Mouse (Mus musculus) hindbrain, embryonic 12.5 days (tissue): Measurements from ENCODE around the gene Fcrlb. TPM values are rescaled to one million over a fixed set of nuclear protein-coding genes. Genes with fewer than 3 reads are reported as not detected.

Experiments
- ATAC-seq: fragments of 200-750 bp; cut with Nextera tagmentation; 2 replicates; pipeline ENCODE4 v1.8.0; 2017; ENCODE audit warnings: moderate TSS enrichment; ENCODE audit not compliant: low FRiP score
- H3K27ac ChIP-seq: fragments of 300-500 bp; sonication (generic); 2 replicates; pipeline ENCODE4 v1.5.1; 2016; ENCODE audit warnings: mild to moderate bottlenecking
- H3K27me3 ChIP-seq: fragments of 300-500 bp; sonication (generic); 2 replicates; pipeline ENCODE4 v1.6.1; 2016; ENCODE audit warnings: mild to moderate bottlenecking
- H3K36me3 ChIP-seq: fragments of 300-500 bp; sonication (generic); 2 replicates; pipeline ENCODE4 v1.6.1; 2016; ENCODE audit warnings: mild to moderate bottlenecking
- H3K4me1 ChIP-seq: fragments of 300-500 bp; sonication (generic); 2 replicates; pipeline ENCODE4 v1.6.1; 2016
- H3K4me2 ChIP-seq: fragments of 300-500 bp; sonication (generic); replicated peaks from 2 replicates; pipeline ENCODE4 v1.6.1; 2016; ENCODE audit warnings: mild to moderate bottlenecking
- H3K4me3 ChIP-seq: fragments of 300-500 bp; sonication (generic); 2 replicates; pipeline ENCODE4 v1.5.1; 2016; ENCODE audit warnings: mild to moderate bottlenecking
- H3K9ac ChIP-seq: fragments of 300-500 bp; sonication (generic); 2 replicates; pipeline ENCODE4 v1.6.1; 2016; ENCODE audit warnings: mild to moderate bottlenecking, moderate library complexity
- H3K9me3 ChIP-seq: fragments of 300-500 bp; sonication (generic); replicated peaks from 2 replicates; pipeline ENCODE4 v1.6.1; 2016; ENCODE audit warnings: mild to moderate bottlenecking
- WGBS: fragments of 180-500 bp; shearing (Covaris S2); methylation state at CpG from one replicate; pipeline ENCODE4 v1.1.7; 2016; 5-methylcytosine and 5-hydroxymethylcytosine counted together
- polyA plus RNA-seq: library from polyadenylated mRNA; unstranded; fragments of >200 nt; fragmentation: Nextera tagmentation; extraction: Ambion mirVana; gene quantifications from 2 replicates; pipeline ENCODE4 v1.2.1, GENCODE M21; 2016

The Fcrlb gene
- polyA plus RNA-seq, 1 experiment from 2014 or later: not detected

GRCm38 (mm10) chr1:170864234-170864633 lies 48.5 kb downstream of the Fcrlb start:
- Histone ChIP-seq H3K36me3 (no peaks in the 10 kb centered on the region), H3K4me1 (peaks cover 6% of the 10 kb centered on the region), H3K4me2 (no peak overlapping the region), H3K27me3 (no peaks in the 10 kb centered on the region), H3K4me3 (no peak overlapping the region), H3K9ac (no peak overlapping the region), H3K9me3 (no peaks in the 10 kb centered on the region), H3K27ac (no peak overlapping the region)
- ATAC-seq: no peak

DNA sequence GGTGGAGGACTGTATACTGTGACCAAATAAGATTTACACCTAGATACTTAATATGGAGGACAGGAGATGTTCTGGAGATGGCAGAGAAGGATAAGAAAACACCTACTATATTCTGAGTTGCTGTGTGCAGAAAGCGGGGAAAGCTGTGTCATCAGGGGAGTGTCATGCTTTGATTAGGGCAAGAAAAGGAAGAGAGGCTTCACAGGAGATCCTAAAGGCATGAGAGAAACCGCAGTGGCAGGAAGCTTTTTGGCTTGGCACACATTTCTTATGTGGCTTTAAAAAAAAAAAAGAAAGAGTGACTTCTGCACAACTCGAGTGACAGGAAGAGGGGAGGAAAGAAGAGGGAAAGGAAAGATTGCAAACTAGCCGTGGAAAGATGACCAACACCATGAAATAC lies 49.7 kb downstream of the Fcrlb start:
- H3K9me3 ChIP-seq: no peaks in the 10 kb centered on the region
- H3K9ac ChIP-seq: no peak overlapping the region
- H3K4me2 ChIP-seq: no peak overlapping the region
- no peak overlapping the region for H3K27ac ChIP-seq
- WGBS: 72% methylated on average over 4 of the region's 4 CpGs
- H3K4me1 ChIP-seq: peaks cover 6% of the 10 kb centered on the region
- no peaks in the 10 kb centered on the region for H3K36me3 ChIP-seq
- no peaks in the 10 kb centered on the region for H3K27me3 ChIP-seq
- no peak for ATAC-seq
- H3K4me3 ChIP-seq: no peak overlapping the region

- 78% methylated on average over 3 of the region's 3 CpGs for WGBS
These were observed 50.4 kb downstream of the Fcrlb start for GRCm38 (mm10) chr1:170862435-170862717.

GRCm38 (mm10) chr1:170861671-170862434 lies 50.9 kb downstream of the Fcrlb start:
- no peak for ATAC-seq
- Histone ChIP-seq H3K4me2 (no peak overlapping the region), H3K9me3 (no peaks in the 10 kb centered on the region), H3K27ac (no peak overlapping the region), H3K9ac (no peak overlapping the region), H3K4me1 (peaks cover 3% of the 10 kb centered on the region), H3K4me3 (no peak overlapping the region), H3K36me3 (no peaks in the 10 kb centered on the region), H3K27me3 (no peaks in the 10 kb centered on the region)
- 85% methylated on average over 13 of the region's 13 CpGs for WGBS

More at GRCm38 (mm10) chr1:170862435-170862717, 50.4 kb downstream of the Fcrlb start:
- H3K4me2 ChIP-seq: no peak overlapping the region
- H3K27me3 ChIP-seq: no peaks in the 10 kb centered on the region
- H3K36me3 ChIP-seq: no peaks in the 10 kb centered on the region
- no peak overlapping the region for H3K9ac ChIP-seq
- H3K4me3 ChIP-seq: no peak overlapping the region
- H3K4me1 ChIP-seq: peaks cover 6% of the 10 kb centered on the region
- ATAC-seq: no peak
- no peaks in the 10 kb centered on the region for H3K9me3 ChIP-seq
- H3K27ac ChIP-seq: no peak overlapping the region

- no peaks in the 10 kb centered on the region for H3K27me3 ChIP-seq
- no peak overlapping the region for H3K4me2 ChIP-seq
- H3K36me3 ChIP-seq: no peaks in the 10 kb centered on the region
- no peak overlapping the region for H3K27ac ChIP-seq
- H3K9me3 ChIP-seq: no peaks in the 10 kb centered on the region
- no peak overlapping the region for H3K9ac ChIP-seq
- no peaks in the 10 kb centered on the region for H3K4me1 ChIP-seq
- 92% methylated on average over 2 of the region's 2 CpGs for WGBS
- no peak for ATAC-seq
- no peak overlapping the region for H3K4me3 ChIP-seq
These were observed 53.9 kb downstream of the Fcrlb start for GRCm38 (mm10) chr1:170858872-170859271.

- Histone ChIP-seq H3K27me3 (no peaks in the 10 kb centered on the region), H3K9me3 (no peaks in the 10 kb centered on the region), H3K27ac (no peak overlapping the region), H3K9ac (no peak overlapping the region), H3K4me1 (no peaks in the 10 kb centered on the region), H3K4me3 (no peak overlapping the region), H3K4me2 (no peak overlapping the region), H3K36me3 (no peaks in the 10 kb centered on the region)
- ATAC-seq: no peak
- WGBS: 89% methylated on average over 2 of the region's 2 CpGs
These were observed 55.4 kb downstream of the Fcrlb start for GRCm38 (mm10) chr1:170857369-170857768.

Other genes with a start within 250 kb of the Fcrlb start
- gene Atf6, start 45.2 kb downstream of the Fcrlb start, polyA plus RNA-seq: 10.3 and 11.3 TPM in 2 replicates
- 0.63 TPM in 1 of 2 replicates, not detected in the other for gene Gm26620, start 27.9 kb downstream of the Fcrlb start, polyA plus RNA-seq
- 35.4 and 35.9 TPM in 2 replicates for gene Dusp12, start 27.4 kb downstream of the Fcrlb start, polyA plus RNA-seq
- not detected in 2 replicates for gene Fcrla, start 14.6 kb upstream of the Fcrlb start, polyA plus RNA-seq
- 0.43 and 0.49 TPM in 2 replicates for gene Fcgr2b, start 63.6 kb upstream of the Fcrlb start, polyA plus RNA-seq
- 0.25 and 0.45 TPM in 2 replicates for gene Fcgr4, start 106.0 kb upstream of the Fcrlb start, polyA plus RNA-seq
- gene Fcgr3, start 152.0 kb upstream of the Fcrlb start, polyA plus RNA-seq: 7.2 and 9.1 TPM in 2 replicates
- 9.8 and 14.1 TPM in 2 replicates for gene Cfap126, start 201.0 kb upstream of the Fcrlb start, polyA plus RNA-seq
- 214 and 218 TPM in 2 replicates for gene Sdhc, start 237.7 kb upstream of the Fcrlb start, polyA plus RNA-seq
- gene Mpz, start 237.8 kb upstream of the Fcrlb start, polyA plus RNA-seq: 2.4 and 4.2 TPM in 2 replicates